Mouse (Mus musculus): ENCODE measurements around the gene Elfn2.

- no peak for TF ChIP-seq CTCF (IDR thresholded peaks at IDR 0.05; ENCODE audit: low read depth, low read length)
- TF ChIP-seq POLR2A (IDR thresholded peaks at IDR 0.05; ENCODE audit: extremely low read depth, insufficient read depth, low read length), result no peak
Observed at GRCm38 (mm10) chr15:78669221-78669871, 49.2 kb downstream of the Elfn2 start.

Measured in liver, adult 2 months (tissue).